Mouse (Mus musculus) right cerebral cortex, adult 2 months (tissue): ENCODE measurements around the gene Mrgpra3.

Experiments
- DNase-seq, 2 experiments: peaks; one replicate each; pipeline ENCODE4 v3.0.0; 2021 to 2022; ENCODE audit warnings: low spot score in 2 of 2

Mrgpra3 gene

DNA sequence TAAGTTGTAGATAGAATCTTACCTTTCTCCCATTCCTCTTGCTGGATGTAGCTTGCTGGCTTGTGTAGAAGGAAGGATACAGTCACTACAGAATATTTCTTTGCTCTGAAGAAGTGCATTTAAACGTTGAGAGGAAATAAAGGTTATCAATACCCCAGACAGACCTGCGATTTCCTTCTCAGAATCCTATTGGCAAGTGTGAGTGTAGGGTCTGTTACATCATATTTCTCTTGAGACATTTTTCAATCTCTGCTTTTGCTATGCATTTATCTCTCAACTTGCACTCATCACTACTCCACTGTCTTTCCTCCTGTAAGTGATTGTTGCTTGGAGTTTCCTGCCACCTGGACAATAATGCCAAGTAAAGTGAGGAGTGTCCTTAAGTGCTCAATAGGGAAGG is at the start of gene Mrgpra3:
Gene Mrgpra3 (minus strand): TSS at position 101 of the 400 bp plus-strand sequence.
- DNase-seq: no peak
